Mouse (Mus musculus): Measurements from ENCODE around the gene Rbfox1. TPM values are rescaled to one million over a fixed set of nuclear protein-coding genes. Genes with fewer than 3 reads are reported as not detected.

Rbfox1 gene
- polyA plus RNA-seq, 1 experiment, result 1.4 TPM

DNA sequence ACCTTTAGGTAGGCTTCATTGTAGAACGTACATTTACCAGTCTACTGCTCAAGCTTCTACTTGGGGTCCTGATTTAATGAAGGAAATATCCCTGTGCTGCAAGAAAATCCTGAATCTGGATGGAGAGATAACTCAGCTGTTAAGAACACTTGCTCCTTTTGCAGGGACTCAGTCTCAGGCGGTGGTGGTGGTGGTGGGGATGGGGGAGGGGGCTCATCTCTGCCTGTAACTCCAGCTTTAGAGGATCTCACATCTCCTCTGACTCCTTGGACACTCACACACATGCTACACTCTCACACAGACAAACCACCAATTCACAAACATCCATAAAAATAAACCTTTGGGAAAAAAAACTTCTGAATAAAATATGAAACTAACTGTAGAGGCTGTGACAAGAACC is 1101.3 kb downstream of the Rbfox1 start:
- Histone ChIP-seq H3K27ac (ENCODE audit: insufficient read depth, low read length) (no peak overlapping the region), H3K4me1 (ENCODE audit: control insufficient read depth, insufficient read depth, low read length) (peaks cover 11% of the 10 kb centered on the region), H3K4me3 (ENCODE audit: insufficient read depth, low read length) (no peak overlapping the region)
- TF ChIP-seq POLR2A (IDR thresholded peaks at IDR 0.05; ENCODE audit: low read depth, low read length), result no peak
- TF ChIP-seq CTCF (IDR thresholded peaks at IDR 0.05; ENCODE audit: borderline replicate concordance, insufficient read depth, low read length), result no peak

- TF ChIP-seq CTCF (IDR thresholded peaks at IDR 0.05; ENCODE audit: borderline replicate concordance, insufficient read depth, low read length) (no peak), POLR2A (IDR thresholded peaks at IDR 0.05; ENCODE audit: low read depth, low read length) (no peak)
- no peak overlapping the region for H3K4me3 ChIP-seq (ENCODE audit: insufficient read depth, low read length)
- H3K27ac ChIP-seq (ENCODE audit: insufficient read depth, low read length), result no peak overlapping the region
- H3K4me1 ChIP-seq (ENCODE audit: control insufficient read depth, insufficient read depth, low read length), result peaks cover 6% of the 10 kb centered on the region
These were observed 1107.1 kb downstream of the Rbfox1 start for GRCm38 (mm10) chr16:6992251-6992650.

GRCm38 (mm10) chr16:6993180-6993579 is 1108.0 kb downstream of the Rbfox1 start:
- no peak for TF ChIP-seq POLR2A (IDR thresholded peaks at IDR 0.05; ENCODE audit: low read depth, low read length)
- TF ChIP-seq CTCF (IDR thresholded peaks at IDR 0.05; ENCODE audit: borderline replicate concordance, insufficient read depth, low read length), result no peak
- H3K27ac ChIP-seq (ENCODE audit: insufficient read depth, low read length), result no peak overlapping the region
- H3K4me1 ChIP-seq (ENCODE audit: control insufficient read depth, insufficient read depth, low read length), result peaks cover 6% of the 10 kb centered on the region
- H3K4me3 ChIP-seq (ENCODE audit: insufficient read depth, low read length), result no peak overlapping the region

DNA sequence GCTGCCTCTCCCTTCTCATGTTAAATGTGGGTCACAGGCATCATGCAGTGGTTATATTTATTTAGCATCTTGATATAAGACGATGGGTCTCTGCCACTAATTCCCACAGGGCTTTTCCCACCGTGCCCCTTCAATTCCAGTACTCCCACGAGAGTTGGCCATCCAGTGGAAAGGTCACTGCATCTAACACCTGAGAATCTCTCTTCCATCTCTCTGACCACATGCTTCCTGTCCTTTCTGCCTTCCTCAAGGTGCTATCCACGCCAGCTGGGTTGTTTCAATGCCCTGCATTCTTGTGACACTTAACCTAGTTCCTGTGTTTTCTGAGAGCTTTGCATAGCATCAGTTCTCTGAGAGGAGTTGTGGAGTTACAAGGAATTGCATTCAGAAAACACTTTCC is 1112.0 kb downstream of the Rbfox1 start:
- Histone ChIP-seq H3K27ac (ENCODE audit: insufficient read depth, low read length) (no peak overlapping the region), H3K4me3 (ENCODE audit: insufficient read depth, low read length) (no peak overlapping the region), H3K4me1 (ENCODE audit: control insufficient read depth, insufficient read depth, low read length) (no peaks in the 10 kb centered on the region)
- TF ChIP-seq CTCF (IDR thresholded peaks at IDR 0.05; ENCODE audit: borderline replicate concordance, insufficient read depth, low read length) (no peak), POLR2A (IDR thresholded peaks at IDR 0.05; ENCODE audit: low read depth, low read length) (no peak)

DNA sequence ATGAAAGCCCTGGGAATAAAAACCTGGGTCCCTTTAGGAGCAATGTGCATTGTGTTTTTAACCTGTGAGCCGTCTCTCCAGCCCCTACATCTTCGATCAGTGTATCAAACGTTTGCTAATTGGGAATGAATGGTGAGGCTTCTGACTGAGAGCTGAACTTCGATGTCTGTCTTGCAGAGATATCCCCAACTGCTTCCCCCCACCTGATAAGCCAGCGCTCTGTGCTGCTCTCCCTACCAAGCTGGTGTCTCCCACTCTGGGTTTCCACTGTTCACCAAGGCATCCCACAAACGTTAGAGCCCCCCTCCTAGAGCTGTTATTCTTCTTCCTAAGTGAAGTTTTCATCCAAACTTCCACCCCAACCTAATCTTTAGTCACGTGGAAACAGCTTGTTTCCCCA is 1112.7 kb downstream of the Rbfox1 start:
- H3K4me3 ChIP-seq (ENCODE audit: insufficient read depth, low read length), result no peak overlapping the region
- H3K4me1 ChIP-seq (ENCODE audit: control insufficient read depth, insufficient read depth, low read length), result no peaks in the 10 kb centered on the region
- TF ChIP-seq POLR2A (IDR thresholded peaks at IDR 0.05; ENCODE audit: low read depth, low read length) (no peak), CTCF (IDR thresholded peaks at IDR 0.05; ENCODE audit: borderline replicate concordance, insufficient read depth, low read length) (no peak)
- no peak overlapping the region for H3K27ac ChIP-seq (ENCODE audit: insufficient read depth, low read length)

- TF ChIP-seq CTCF (IDR thresholded peaks at IDR 0.05; ENCODE audit: borderline replicate concordance, insufficient read depth, low read length), result no peak
- TF ChIP-seq POLR2A (IDR thresholded peaks at IDR 0.05; ENCODE audit: low read depth, low read length), result no peak
- H3K4me3 ChIP-seq (ENCODE audit: insufficient read depth, low read length), result no peak overlapping the region
- H3K27ac ChIP-seq (ENCODE audit: insufficient read depth, low read length), result no peak overlapping the region
- no peaks in the 10 kb centered on the region for H3K4me1 ChIP-seq (ENCODE audit: control insufficient read depth, insufficient read depth, low read length)
These were observed 1119.4 kb downstream of the Rbfox1 start for GRCm38 (mm10) chr16:7004565-7004964.

GRCm38 (mm10) chr16:7005478-7005877 is 1120.3 kb downstream of the Rbfox1 start:
- no peak overlapping the region for H3K27ac ChIP-seq (ENCODE audit: insufficient read depth, low read length)
- TF ChIP-seq CTCF (IDR thresholded peaks at IDR 0.05; ENCODE audit: borderline replicate concordance, insufficient read depth, low read length) (no peak), POLR2A (IDR thresholded peaks at IDR 0.05; ENCODE audit: low read depth, low read length) (no peak)
- H3K4me1 ChIP-seq (ENCODE audit: control insufficient read depth, insufficient read depth, low read length), result no peaks in the 10 kb centered on the region
- no peak overlapping the region for H3K4me3 ChIP-seq (ENCODE audit: insufficient read depth, low read length)

GRCm38 (mm10) chr16:7017310-7017709 is 1132.2 kb downstream of the Rbfox1 start:
- TF ChIP-seq POLR2A (IDR thresholded peaks at IDR 0.05; ENCODE audit: low read depth, low read length) (no peak), CTCF (IDR thresholded peaks at IDR 0.05; ENCODE audit: borderline replicate concordance, insufficient read depth, low read length) (no peak)
- Histone ChIP-seq H3K4me3 (ENCODE audit: insufficient read depth, low read length) (no peak overlapping the region), H3K4me1 (ENCODE audit: control insufficient read depth, insufficient read depth, low read length) (peaks cover 3% of the 10 kb centered on the region), H3K27ac (ENCODE audit: insufficient read depth, low read length) (no peak overlapping the region)

DNA sequence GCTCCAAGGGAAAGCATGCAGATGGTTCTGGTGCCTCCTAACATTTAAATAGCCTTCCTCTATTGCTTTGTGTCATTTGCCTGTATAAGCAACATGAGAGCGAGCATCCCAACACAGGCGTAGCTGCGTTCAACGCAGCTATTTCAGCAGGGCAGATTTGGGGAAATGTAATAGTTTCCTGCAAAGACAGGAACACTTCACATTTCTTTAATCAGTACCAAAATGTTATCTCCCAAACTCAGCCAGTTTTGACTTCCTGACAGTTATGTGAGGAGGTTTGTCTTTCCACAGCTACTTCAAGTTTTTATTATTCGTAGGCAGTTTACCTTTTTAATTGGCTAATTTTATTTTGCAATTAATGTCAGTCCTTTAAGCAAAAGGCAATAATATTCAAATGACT is 1149.1 kb downstream of the Rbfox1 start:
- TF ChIP-seq CTCF (IDR thresholded peaks at IDR 0.05; ENCODE audit: borderline replicate concordance, insufficient read depth, low read length) (no peak), POLR2A (IDR thresholded peaks at IDR 0.05; ENCODE audit: low read depth, low read length) (no peak)
- H3K4me1 ChIP-seq (ENCODE audit: control insufficient read depth, insufficient read depth, low read length), result peaks cover 6% of the 10 kb centered on the region
- no peak overlapping the region for H3K4me3 ChIP-seq (ENCODE audit: insufficient read depth, low read length)
- H3K27ac ChIP-seq (ENCODE audit: insufficient read depth, low read length), result no peak overlapping the region

DNA sequence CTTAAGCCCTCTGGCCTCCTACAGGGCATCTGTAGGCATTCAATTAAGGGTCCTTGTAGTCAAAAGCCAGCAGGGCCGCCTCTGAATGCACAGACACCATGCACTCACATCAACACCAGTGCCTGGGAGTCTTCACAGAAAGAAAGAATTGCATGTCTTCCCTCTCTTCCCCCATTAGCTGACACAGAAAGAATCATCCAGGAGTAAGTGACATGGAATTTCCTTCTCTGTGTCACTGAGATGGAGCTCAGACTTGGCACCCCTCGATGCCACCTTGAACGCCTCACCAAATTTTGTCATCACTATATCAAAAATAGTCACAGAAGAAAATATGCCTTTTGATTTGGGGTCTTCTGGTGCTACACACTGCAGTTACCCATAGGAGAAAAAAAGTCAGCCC is 1151.4 kb downstream of the Rbfox1 start:
- no peak for TF ChIP-seq CTCF (IDR thresholded peaks at IDR 0.05; ENCODE audit: borderline replicate concordance, insufficient read depth, low read length)
- no peak for TF ChIP-seq POLR2A (IDR thresholded peaks at IDR 0.05; ENCODE audit: low read depth, low read length)
- H3K4me3 ChIP-seq (ENCODE audit: insufficient read depth, low read length), result no peak overlapping the region

GRCm38 (mm10) chr16:7036988-7037387 is 1151.8 kb downstream of the Rbfox1 start:
- peaks cover 4% of the 10 kb centered on the region for H3K4me1 ChIP-seq (ENCODE audit: control insufficient read depth, insufficient read depth, low read length)
- no peak overlapping the region for H3K4me3 ChIP-seq (ENCODE audit: insufficient read depth, low read length)
- TF ChIP-seq CTCF (IDR thresholded peaks at IDR 0.05; ENCODE audit: borderline replicate concordance, insufficient read depth, low read length), result no peak
- TF ChIP-seq POLR2A (IDR thresholded peaks at IDR 0.05; ENCODE audit: low read depth, low read length), result no peak
- peak overlapping the region; percentile 30; the same call in 1 of the 2 replicates for H3K27ac ChIP-seq (ENCODE audit: insufficient read depth, low read length)

More for the DNA sequence above, 1151.4 kb downstream of the Rbfox1 start:
- peaks cover 4% of the 10 kb centered on the region for H3K4me1 ChIP-seq (ENCODE audit: control insufficient read depth, insufficient read depth, low read length)
- H3K27ac ChIP-seq (ENCODE audit: insufficient read depth, low read length), result peak overlapping the region; percentile 30; the same call in 1 of the 2 replicates
